Mouse (Mus musculus) midbrain, embryonic 11.5 days (tissue): ENCODE data around the gene Dgat2. TPM values are rescaled to one million over a fixed set of nuclear protein-coding genes. Genes with fewer than 3 reads are reported as not detected.

Source experiments
- ATAC-seq: fragments of 200-750 bp; cut with Nextera tagmentation; 2 replicates; pipeline ENCODE4 v1.8.0; 2017; ENCODE audit warnings: moderate TSS enrichment, moderate library complexity; ENCODE audit not compliant: low FRiP score
- DNase-seq: peaks from one replicate; pipeline ENCODE4 v3.0.0; 2015; ENCODE audit warnings: low spot score; ENCODE audit errors: missing footprints
- H3K27ac ChIP-seq: fragments of 300-500 bp; sonication (generic); 2 replicates; pipeline ENCODE4 v1.5.1; 2014; ENCODE audit warnings: low read depth, low read length
- H3K27me3 ChIP-seq: fragments of 300-500 bp; sonication (generic); 2 replicates; pipeline ENCODE4 v1.6.1; 2014; ENCODE audit warnings: mild to moderate bottlenecking, low read length, moderate library complexity, mixed read lengths; ENCODE audit not compliant: control insufficient read depth, insufficient read depth
- H3K36me3 ChIP-seq: fragments of 300-500 bp; sonication (generic); 2 replicates; pipeline ENCODE4 v1.6.1; 2014; ENCODE audit warnings: mild to moderate bottlenecking, low read length, moderate library complexity, mixed read lengths; ENCODE audit not compliant: control insufficient read depth, insufficient read depth
- H3K4me1 ChIP-seq: fragments of 300-500 bp; sonication (generic); 2 replicates; pipeline ENCODE4 v1.6.1; 2014; ENCODE audit warnings: low read length; ENCODE audit not compliant: control insufficient read depth, insufficient read depth
- H3K4me2 ChIP-seq: fragments of 300-500 bp; sonication (generic); 2 replicates; pipeline ENCODE4 v1.6.1; 2014; ENCODE audit warnings: mild to moderate bottlenecking, moderate library complexity
- H3K4me3 ChIP-seq: fragments of 300-500 bp; sonication (generic); 2 replicates; pipeline ENCODE4 v1.5.1; 2014; ENCODE audit warnings: low read depth, low read length
- H3K9ac ChIP-seq: fragments of 300-500 bp; sonication (generic); 2 replicates; pipeline ENCODE4 v1.6.1; 2014; ENCODE audit warnings: low read length
- H3K9me3 ChIP-seq: fragments of 300-500 bp; sonication (generic); 2 replicates; pipeline ENCODE4 v1.6.1; 2016; ENCODE audit warnings: low read length; ENCODE audit not compliant: control insufficient read depth
- WGBS: fragments of 180-500 bp; shearing (Covaris S2); extraction: QIAGEN DNeasy Blood & Tissue Kit; methylation state at CpG from one replicate; pipeline ENCODE4 v1.1.7; 2014; 5-methylcytosine and 5-hydroxymethylcytosine counted together
- polyA plus RNA-seq: library from polyadenylated mRNA; unstranded; fragments of >200 nt; fragmentation: Nextera tagmentation; extraction: Ambion mirVana; gene quantifications from 2 replicates; pipeline ENCODE4 v1.2.1, GENCODE M21; 2014

Gene Dgat2
- polyA plus RNA-seq, 1 experiment from 2014 or later, result 9.8 TPM

GRCm38 (mm10) chr7:99140984-99141918 is 41.3 kb downstream of the Dgat2 start, which contains the start of gene Uvrag:
TSS of gene Uvrag (minus strand) at chr7:99141141.
- Histone ChIP-seq H3K4me3 (peak within 1 kb of the TSS; percentile 92), H3K4me2 (peak within 1 kb of the TSS; percentile 72), H3K27me3 (no peaks in the 10 kb centered on the region), H3K9ac (peak within 1 kb of the TSS; percentile 80), H3K27ac (peak within 1 kb of the TSS; percentile 45), H3K36me3 (no peaks in the 10 kb centered on the region), H3K4me1 (peaks cover 12% of the 10 kb centered on the region), H3K9me3 (no peaks in the 10 kb centered on the region)
- ATAC-seq (peak; percentile 99), DNase-seq (peak; percentile 100)
- under 1% methylated on average over 51 of the region's 51 CpGs for WGBS

GRCm38 (mm10) chr7:99140511-99140910 is 42.0 kb downstream of the Dgat2 start:
- H3K27me3 ChIP-seq, result no peaks in the 10 kb centered on the region
- ATAC-seq (no peak; the same call in 1 of the 2 replicates), DNase-seq (no peak)
- peak overlapping the region; percentile 92 for H3K4me3 ChIP-seq
- no peaks in the 10 kb centered on the region for H3K9me3 ChIP-seq
- peak overlapping the region; percentile 80 for H3K9ac ChIP-seq
- peaks cover 12% of the 10 kb centered on the region for H3K4me1 ChIP-seq
- H3K36me3 ChIP-seq, result no peaks in the 10 kb centered on the region
- under 1% methylated on average over 36 of the region's 39 CpGs for WGBS
- H3K27ac ChIP-seq, result peak overlapping the region; percentile 45
- peak overlapping the region; percentile 72 for H3K4me2 ChIP-seq

GRCm38 (mm10) chr7:99139841-99140491 is 42.6 kb downstream of the Dgat2 start:
- Histone ChIP-seq H3K27me3 (no peaks in the 10 kb centered on the region), H3K36me3 (no peaks in the 10 kb centered on the region), H3K4me1 (peaks cover 12% of the 10 kb centered on the region), H3K9ac (peak overlapping the region; percentile 4; the same call in 1 of the 2 replicates), H3K9me3 (no peaks in the 10 kb centered on the region), H3K4me2 (peak overlapping the region; percentile 72), H3K27ac (no peak overlapping the region), H3K4me3 (peak overlapping the region; percentile 92)
- DNase-seq (peak; percentile 90), ATAC-seq (no peak)
- under 1% methylated on average over 13 of the region's 13 CpGs for WGBS

- WGBS, result 96% methylated on average over 4 of the region's 4 CpGs
- no peak for ATAC-seq
Observed at GRCm38 (mm10) chr7:99137541-99137940, 45.0 kb downstream of the Dgat2 start.

GRCm38 (mm10) chr7:99136789-99137188 is 45.7 kb downstream of the Dgat2 start:
- Histone ChIP-seq H3K4me1 (peaks cover 10% of the 10 kb centered on the region), H3K9me3 (no peaks in the 10 kb centered on the region), H3K27ac (no peak overlapping the region), H3K27me3 (no peaks in the 10 kb centered on the region), H3K4me2 (no peak overlapping the region), H3K9ac (no peak overlapping the region), H3K4me3 (no peak overlapping the region), H3K36me3 (no peaks in the 10 kb centered on the region)
- WGBS, result 62% methylated on average over 6 of the region's 6 CpGs
- DNase-seq (no peak), ATAC-seq (no peak)

More at GRCm38 (mm10) chr7:99137541-99137940, 45.0 kb downstream of the Dgat2 start:
- H3K27me3 ChIP-seq, result no peaks in the 10 kb centered on the region
- DNase-seq, result no peak
- no peaks in the 10 kb centered on the region for H3K36me3 ChIP-seq
- peaks cover 12% of the 10 kb centered on the region for H3K4me1 ChIP-seq
- H3K9ac ChIP-seq, result no peak overlapping the region
- H3K4me2 ChIP-seq, result no peak overlapping the region
- no peaks in the 10 kb centered on the region for H3K9me3 ChIP-seq
- no peak overlapping the region for H3K4me3 ChIP-seq
- no peak overlapping the region for H3K27ac ChIP-seq

- Histone ChIP-seq H3K9ac (no peak overlapping the region), H3K4me2 (no peak overlapping the region), H3K27ac (no peak overlapping the region), H3K27me3 (no peaks in the 10 kb centered on the region), H3K36me3 (no peaks in the 10 kb centered on the region), H3K4me1 (no peaks in the 10 kb centered on the region), H3K9me3 (no peaks in the 10 kb centered on the region), H3K4me3 (no peak overlapping the region)
- DNase-seq, result no peak
- ATAC-seq, result no peak
- 91% methylated on average over 8 of the region's 8 CpGs for WGBS
Observed at GRCm38 (mm10) chr7:99133811-99134402, 48.6 kb downstream of the Dgat2 start.

GRCm38 (mm10) chr7:99132597-99132996 is 49.9 kb downstream of the Dgat2 start:
- WGBS, result 88% methylated on average over 9 of the region's 9 CpGs
- H3K27me3 ChIP-seq, result no peaks in the 10 kb centered on the region
- no peaks in the 10 kb centered on the region for H3K36me3 ChIP-seq
- no peaks in the 10 kb centered on the region for H3K9me3 ChIP-seq
- no peak overlapping the region for H3K9ac ChIP-seq
- no peak overlapping the region for H3K4me3 ChIP-seq
- no peak overlapping the region for H3K4me2 ChIP-seq
- H3K27ac ChIP-seq, result no peak overlapping the region
- DNase-seq, result no peak
- no peaks in the 10 kb centered on the region for H3K4me1 ChIP-seq
- ATAC-seq, result no peak

GRCm38 (mm10) chr7:99131819-99132353 is 50.6 kb downstream of the Dgat2 start:
- no peaks in the 10 kb centered on the region for H3K36me3 ChIP-seq
- H3K9ac ChIP-seq, result no peak overlapping the region
- H3K27ac ChIP-seq, result no peak overlapping the region
- no peak for ATAC-seq
- H3K9me3 ChIP-seq, result no peaks in the 10 kb centered on the region
- 80% methylated on average over 6 of the region's 6 CpGs for WGBS
- H3K27me3 ChIP-seq, result no peaks in the 10 kb centered on the region
- DNase-seq, result no peak
- H3K4me3 ChIP-seq, result no peak overlapping the region
- no peak overlapping the region for H3K4me2 ChIP-seq
- H3K4me1 ChIP-seq, result no peaks in the 10 kb centered on the region
